Mouse (Mus musculus) G1E (cell line): ENCODE data around the gene Fgfr2.

ENCODE experiments used
- CTCF ChIP-seq: IDR thresholded peaks from 2 replicates; pipeline ENCODE4 v1.5.1; 2012; ENCODE audit warnings: low read depth, low read length, inconsistent platforms, mixed read lengths
- GATA1 ChIP-seq: IDR thresholded peaks from 2 replicates; pipeline ENCODE4 v1.6.1; 2012; ENCODE audit warnings: borderline replicate concordance, low read length, inconsistent platforms, mixed read lengths
- GATA2 ChIP-seq: IDR thresholded peaks from 2 replicates; pipeline ENCODE4 v1.6.1; 2012; ENCODE audit warnings: low read depth, low read length, inconsistent platforms, borderline replicate concordance
- POLR2AphosphoS5 ChIP-seq: IDR thresholded peaks from 2 replicates; pipeline ENCODE4 v1.6.1; 2012; ENCODE audit warnings: low read depth, low read length, inconsistent platforms; ENCODE audit not compliant: insufficient replicate concordance
- TAL1 ChIP-seq: conservative IDR thresholded peaks from 2 replicates; pipeline ENCODE4 v1.6.1; 2012; ENCODE audit warnings: low read depth, low read length, inconsistent platforms, mixed read lengths

- TF ChIP-seq CTCF (no peak), TAL1 (no peak), GATA2 (no peak), POLR2AphosphoS5 (no peak), GATA1 (no peak)
Measured at GRCm38 (mm10) chr7:132841287-132841686, 281.9 kb downstream of the Fgfr2 start.
